Mouse (Mus musculus): ENCODE measurements around the gene Chst3. TPM values are rescaled to one million over a fixed set of nuclear protein-coding genes. Genes with fewer than 3 reads are reported as not detected.
"Not testable (repeated sequence)": the region's sequence is repeated elsewhere in the genome, so short reads cannot be mapped to it uniquely, and the experiment has no call there.

Gene Chst3
- total and polyA plus RNA-seq, 2 experiments from 2014 or later = 0.61 to 3.9 TPM

GRCm38 (mm10) chr10:60158144-60158543, 60.9 kb downstream of the Chst3 start:
- H3K4me1 ChIP-seq (ENCODE audit: insufficient read depth) = no peaks in the 10 kb centered on the region
- ATAC-seq = no peak
- H3K4me3 ChIP-seq (ENCODE audit: low read depth, low read length) = no peak overlapping the region
- no peaks in the 10 kb centered on the region for H3K27me3 ChIP-seq (ENCODE audit: insufficient read depth, low read length)
- H3K27ac ChIP-seq (ENCODE audit: low read depth, low read length) = no peak overlapping the region
- 91% methylated on average over 3 of the region's 3 CpGs for WGBS
- no peak overlapping the region for H3K4me2 ChIP-seq (ENCODE audit: low read depth)
- no peaks in the 10 kb centered on the region for H3K36me3 ChIP-seq (ENCODE audit: insufficient read depth)
- no peaks in the 10 kb centered on the region for H3K9me3 ChIP-seq (ENCODE audit: low read length)
- no peak for TF ChIP-seq CTCF (IDR thresholded peaks at IDR 0.05; ENCODE audit: low read depth)
- DNase-seq = no peak
- H3K9ac ChIP-seq = no peak overlapping the region

GRCm38 (mm10) chr10:60156016-60156415, 63.0 kb downstream of the Chst3 start:
- DNase-seq = no peak
- H3K36me3 ChIP-seq (ENCODE audit: insufficient read depth) = no peaks in the 10 kb centered on the region
- no peak overlapping the region for H3K9ac ChIP-seq
- no peak for TF ChIP-seq CTCF (IDR thresholded peaks at IDR 0.05; ENCODE audit: low read depth)
- no peaks in the 10 kb centered on the region for H3K4me1 ChIP-seq (ENCODE audit: insufficient read depth)
- no peaks in the 10 kb centered on the region for H3K27me3 ChIP-seq (ENCODE audit: insufficient read depth, low read length)
- no peak overlapping the region for H3K4me2 ChIP-seq (ENCODE audit: low read depth)
- H3K4me3 ChIP-seq (ENCODE audit: low read depth, low read length) = no peak overlapping the region
- ATAC-seq = no peak
- no peak overlapping the region for H3K27ac ChIP-seq (ENCODE audit: low read depth, low read length)
- H3K9me3 ChIP-seq (ENCODE audit: low read length) = no peaks in the 10 kb centered on the region

- no peak overlapping the region for H3K4me2 ChIP-seq (ENCODE audit: low read depth)
- no peaks in the 10 kb centered on the region for H3K4me1 ChIP-seq (ENCODE audit: insufficient read depth)
- ATAC-seq = peak; percentile 67
- no peak for TF ChIP-seq CTCF (IDR thresholded peaks at IDR 0.05; ENCODE audit: low read depth)
- H3K27me3 ChIP-seq (ENCODE audit: insufficient read depth, low read length) = no peaks in the 10 kb centered on the region
- H3K9me3 ChIP-seq (ENCODE audit: low read length) = no peaks in the 10 kb centered on the region
- DNase-seq = no peak
- H3K9ac ChIP-seq = no peak overlapping the region
- 49% methylated on average over 6 of the region's 6 CpGs for WGBS
- H3K4me3 ChIP-seq (ENCODE audit: low read depth, low read length) = no peak overlapping the region
- no peaks in the 10 kb centered on the region for H3K36me3 ChIP-seq (ENCODE audit: insufficient read depth)
- no peak overlapping the region for H3K27ac ChIP-seq (ENCODE audit: low read depth, low read length)
Observed at GRCm38 (mm10) chr10:60151107-60151663, 67.9 kb downstream of the Chst3 start.

- Histone ChIP-seq H3K27me3 (ENCODE audit: insufficient read depth, low read length) (no peaks in the 10 kb centered on the region), H3K9me3 (ENCODE audit: low read length) (no peaks in the 10 kb centered on the region), H3K4me2 (ENCODE audit: low read depth) (no peak overlapping the region), H3K36me3 (ENCODE audit: insufficient read depth) (no peaks in the 10 kb centered on the region), H3K27ac (ENCODE audit: low read depth, low read length) (no peak overlapping the region), H3K9ac (no peak overlapping the region), H3K4me1 (ENCODE audit: insufficient read depth) (no peaks in the 10 kb centered on the region), H3K4me3 (ENCODE audit: low read depth, low read length) (no peak overlapping the region)
- peak; percentile 95 for TF ChIP-seq CTCF (IDR thresholded peaks at IDR 0.05; ENCODE audit: low read depth)
- ATAC-seq (peak; percentile 76), DNase-seq (peak; percentile 85)
- WGBS = 3% methylated on average over 5 of the region's 5 CpGs
Observed at GRCm38 (mm10) chr10:60148087-60148486, 71.0 kb downstream of the Chst3 start.

GRCm38 (mm10) chr10:60147510-60148047, 71.5 kb downstream of the Chst3 start:
- H3K4me3 ChIP-seq (ENCODE audit: low read depth, low read length); H3K9ac ChIP-seq; H3K4me1 ChIP-seq (ENCODE audit: insufficient read depth); H3K9me3 ChIP-seq (ENCODE audit: low read length); H3K4me2 ChIP-seq (ENCODE audit: low read depth); ATAC-seq; DNase-seq; H3K27ac ChIP-seq (ENCODE audit: low read depth, low read length); H3K36me3 ChIP-seq (ENCODE audit: insufficient read depth); H3K27me3 ChIP-seq (ENCODE audit: insufficient read depth, low read length): not testable (repeated sequence)
- 69% methylated on average over 10 of the region's 10 CpGs for WGBS

GRCm38 (mm10) chr10:60141656-60142160, 77.4 kb downstream of the Chst3 start:
- H3K36me3 ChIP-seq (ENCODE audit: insufficient read depth) = no peaks in the 10 kb centered on the region
- ATAC-seq (no peak), DNase-seq (no peak)
- H3K4me2 ChIP-seq (ENCODE audit: low read depth) = no peak overlapping the region
- H3K27ac ChIP-seq (ENCODE audit: low read depth, low read length) = no peak overlapping the region
- no peak for TF ChIP-seq CTCF (IDR thresholded peaks at IDR 0.05; ENCODE audit: low read depth)
- WGBS = 91% methylated on average over 3 of the region's 3 CpGs
- H3K4me1 ChIP-seq (ENCODE audit: insufficient read depth) = no peaks in the 10 kb centered on the region
- no peaks in the 10 kb centered on the region for H3K27me3 ChIP-seq (ENCODE audit: insufficient read depth, low read length)
- no peak overlapping the region for H3K9ac ChIP-seq
- no peak overlapping the region for H3K4me3 ChIP-seq (ENCODE audit: low read depth, low read length)
- H3K9me3 ChIP-seq (ENCODE audit: low read length) = no peaks in the 10 kb centered on the region

- H3K4me1 ChIP-seq (ENCODE audit: insufficient read depth) = no peaks in the 10 kb centered on the region
- H3K27ac ChIP-seq (ENCODE audit: low read depth, low read length) = no peak overlapping the region
- no peak overlapping the region for H3K9ac ChIP-seq
- TF ChIP-seq CTCF (IDR thresholded peaks at IDR 0.05; ENCODE audit: low read depth) = no peak
- ATAC-seq (no peak), DNase-seq (no peak)
- H3K4me2 ChIP-seq (ENCODE audit: low read depth) = no peak overlapping the region
- WGBS = 82% methylated on average over 4 of the region's 4 CpGs
- H3K27me3 ChIP-seq (ENCODE audit: insufficient read depth, low read length) = no peaks in the 10 kb centered on the region
- H3K9me3 ChIP-seq (ENCODE audit: low read length) = no peaks in the 10 kb centered on the region
- no peaks in the 10 kb centered on the region for H3K36me3 ChIP-seq (ENCODE audit: insufficient read depth)
- no peak overlapping the region for H3K4me3 ChIP-seq (ENCODE audit: low read depth, low read length)
Observed at GRCm38 (mm10) chr10:60140751-60141150, 78.3 kb downstream of the Chst3 start.

Data from forebrain, postnatal 0 days (tissue).